Mouse (Mus musculus): ENCODE results near the gene Ncbp3.

- no peak for TF ChIP-seq CTCF (IDR thresholded peaks at IDR 0.05; ENCODE audit: low read depth)
- TF ChIP-seq EP300 (optimal IDR thresholded peaks at IDR 0.05) = no peak
Measured at GRCm38 (mm10) chr11:73014831-73015344, 32.7 kb upstream of the Ncbp3 start.
